Mouse (Mus musculus) kidney, embryonic 16.5 days (tissue): ENCODE measurements at regions not wholly inside any gene's neighbourhood (a gene's known extent, or its start where the extent isn't known, plus 50 kb on each side); places are given as distances from the start of the nearest gene placed in this dataset.
A peak's percentile ranks its signal among the peaks of the same experiment; 100 is the strongest.

Experiments used
- ATAC-seq: fragments of 200-750 bp; cut with Nextera tagmentation; 2 replicates; pipeline ENCODE4 v1.8.0; 2017; ENCODE audit warnings: moderate TSS enrichment; ENCODE audit not compliant: low FRiP score, low TSS enrichment
- H3K27ac ChIP-seq: fragments of 300-500 bp; sonication (generic); 2 replicates; pipeline ENCODE4 v1.5.1; 2014; ENCODE audit warnings: low read length
- H3K27me3 ChIP-seq: fragments of 300-500 bp; sonication (generic); 2 replicates; pipeline ENCODE4 v1.6.1; 2014; ENCODE audit warnings: low read length, control low read depth, mixed read lengths; ENCODE audit not compliant: insufficient read depth
- H3K36me3 ChIP-seq: fragments of 300-500 bp; sonication (generic); 2 replicates; pipeline ENCODE4 v1.6.1; 2014; ENCODE audit warnings: low read length, control low read depth, mixed read lengths; ENCODE audit not compliant: insufficient read depth
- H3K4me1 ChIP-seq: fragments of 300-500 bp; sonication (generic); 2 replicates; pipeline ENCODE4 v1.6.1; 2014; ENCODE audit warnings: low read length, control low read depth, mixed read lengths; ENCODE audit not compliant: insufficient read depth
- H3K4me2 ChIP-seq: fragments of 300-500 bp; sonication (generic); replicated peaks from 2 replicates; pipeline ENCODE4 v1.6.1; 2014; ENCODE audit warnings: low read depth, low read length
- H3K4me3 ChIP-seq: fragments of 300-500 bp; sonication (generic); 2 replicates; pipeline ENCODE4 v1.5.1; 2014; ENCODE audit warnings: mild to moderate bottlenecking, low read length
- H3K9ac ChIP-seq: fragments of 300-500 bp; sonication (generic); replicated peaks from 2 replicates; pipeline ENCODE4 v1.6.1; 2014; ENCODE audit warnings: low read length
- H3K9me3 ChIP-seq: fragments of 300-500 bp; sonication (generic); 2 replicates; pipeline ENCODE4 v1.6.1; 2016; ENCODE audit warnings: low read length, control low read depth
- WGBS: fragments of 180-500 bp; shearing (Covaris S2); extraction: QIAGEN DNeasy Blood & Tissue Kit; methylation state at CpG from one replicate; pipeline ENCODE4 v1.1.7; 2014; 5-methylcytosine and 5-hydroxymethylcytosine counted together

DNA sequence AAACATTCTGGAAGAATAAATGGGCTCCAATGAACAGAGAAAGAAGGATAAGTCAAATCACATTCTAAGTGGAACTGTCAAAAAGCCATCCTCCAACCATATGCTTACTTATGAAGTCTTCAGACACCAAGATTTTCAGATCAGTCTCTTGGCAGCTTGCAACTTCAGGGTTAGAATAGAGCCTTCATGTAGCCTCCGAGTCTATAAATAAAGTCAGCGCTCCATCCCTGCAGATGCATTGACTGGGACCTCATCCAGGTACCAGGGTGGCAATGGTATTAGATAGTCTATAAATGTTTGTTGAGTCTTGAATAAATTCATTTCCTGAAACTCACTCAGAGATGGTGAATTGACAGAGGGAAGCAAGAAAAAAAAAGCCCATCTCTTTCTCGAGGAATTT lies 107.2 kb upstream of the Eepd1 start:
- Histone ChIP-seq H3K4me2 (no peak overlapping the region), H3K4me3 (no peak overlapping the region), H3K36me3 (no peaks in the 10 kb centered on the region), H3K27ac (no peak overlapping the region), H3K4me1 (no peaks in the 10 kb centered on the region), H3K27me3 (no peaks in the 10 kb centered on the region), H3K9ac (no peak overlapping the region), H3K9me3 (no peaks in the 10 kb centered on the region)
- no peak for ATAC-seq
- WGBS = 91% methylated on average over 3 of the region's 3 CpGs

DNA sequence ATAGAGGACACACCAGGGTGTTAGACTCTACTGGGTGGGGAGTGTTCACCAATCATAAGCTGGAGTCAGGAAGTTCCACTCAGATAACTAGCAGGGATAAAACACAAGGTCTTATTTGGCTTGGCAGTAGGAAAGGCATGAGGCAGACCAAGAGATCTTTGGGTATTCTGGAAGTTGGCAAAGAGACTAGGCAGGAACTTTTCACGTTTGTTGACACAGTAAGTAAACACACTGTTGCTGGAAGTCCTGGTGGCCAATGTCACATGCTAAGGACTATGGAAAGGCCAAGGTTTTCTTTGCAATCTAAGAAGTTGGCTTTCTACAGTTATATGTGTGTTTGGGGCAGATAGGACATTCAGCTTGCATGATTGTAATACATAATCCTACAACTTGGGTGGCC lies 105.1 kb upstream of the Eepd1 start:
- WGBS = 57% methylated on average over 1 of the region's 1 CpGs
- H3K36me3 ChIP-seq = no peaks in the 10 kb centered on the region
- no peak overlapping the region for H3K4me3 ChIP-seq
- no peaks in the 10 kb centered on the region for H3K4me1 ChIP-seq
- H3K9ac ChIP-seq = no peak overlapping the region
- no peak overlapping the region for H3K27ac ChIP-seq
- no peaks in the 10 kb centered on the region for H3K9me3 ChIP-seq
- no peak for ATAC-seq
- H3K4me2 ChIP-seq = no peak overlapping the region
- no peaks in the 10 kb centered on the region for H3K27me3 ChIP-seq

DNA sequence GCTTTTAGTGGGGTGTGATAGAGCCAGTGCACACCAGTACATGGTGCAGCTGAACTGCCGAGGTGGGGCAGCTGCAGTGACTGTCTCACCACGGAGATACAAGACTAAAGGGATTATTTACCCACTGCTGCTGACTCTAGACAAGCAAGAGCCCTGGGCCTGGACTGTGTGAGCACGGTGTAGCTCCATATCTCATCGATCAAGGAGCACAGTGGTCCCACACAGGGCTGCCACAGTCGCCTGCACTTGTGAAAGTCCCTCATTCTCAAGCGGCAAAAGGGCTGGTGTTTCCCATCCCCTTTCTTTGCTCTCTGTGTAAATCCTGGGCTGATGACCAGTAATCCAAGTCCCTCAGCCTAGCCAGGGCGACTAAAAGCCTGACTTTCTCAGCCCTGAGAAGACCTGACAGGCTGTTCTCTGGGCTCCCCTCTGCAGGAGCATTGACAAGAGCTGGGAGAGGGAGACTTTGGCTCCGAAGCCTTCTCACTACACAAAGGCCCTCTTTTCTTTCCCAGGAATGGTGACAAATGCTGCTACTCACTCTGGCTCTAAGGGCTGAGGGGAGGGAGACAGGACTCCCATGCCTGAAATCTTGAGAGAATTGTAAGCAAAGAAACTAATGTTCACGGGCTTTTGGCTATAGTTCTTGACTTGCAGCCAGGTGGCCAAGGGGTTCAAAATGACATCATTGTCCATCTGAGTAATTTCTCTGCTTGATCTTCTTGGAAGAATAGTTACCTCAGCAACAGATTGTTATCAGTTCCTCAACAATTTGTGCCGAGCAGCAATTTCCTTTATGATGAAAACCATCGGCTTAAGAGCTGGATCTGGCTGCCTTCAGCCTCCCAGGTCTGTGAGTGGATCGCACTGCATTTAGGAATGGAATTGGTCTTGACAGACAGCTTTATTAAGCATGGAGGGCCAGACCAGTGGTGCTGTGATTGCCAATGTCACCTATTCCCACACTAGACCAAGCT lies 103.3 kb upstream of the Eepd1 start:
- Histone ChIP-seq H3K27me3 (no peaks in the 10 kb centered on the region), H3K27ac (no peak overlapping the region), H3K4me1 (no peaks in the 10 kb centered on the region), H3K4me3 (no peak overlapping the region), H3K4me2 (no peak overlapping the region), H3K9ac (no peak overlapping the region), H3K9me3 (no peaks in the 10 kb centered on the region), H3K36me3 (no peaks in the 10 kb centered on the region)
- WGBS = 49% methylated on average over 12 of the region's 12 CpGs
- peak; percentile 23; the same call in 1 of the 2 replicates for ATAC-seq

DNA sequence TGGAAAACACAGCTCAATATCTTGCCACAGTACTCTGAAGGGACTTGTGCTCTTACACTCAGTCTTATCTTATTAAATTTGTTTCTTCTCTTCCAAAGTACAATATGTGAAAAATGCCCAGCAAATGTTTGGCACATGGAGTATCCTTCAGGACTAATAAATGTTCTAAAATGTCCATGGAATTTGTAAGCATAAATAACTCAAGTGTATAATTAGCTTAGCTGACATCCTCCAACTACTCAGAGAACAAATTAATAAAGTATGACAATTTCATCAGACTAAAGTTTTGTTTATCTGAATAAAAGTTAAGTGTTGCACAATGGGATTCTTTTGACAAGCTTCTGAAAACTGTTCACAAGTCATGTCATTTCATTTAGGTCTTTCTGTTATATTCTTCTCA lies 96.0 kb upstream of the Eepd1 start:
- Histone ChIP-seq H3K4me2 (no peak overlapping the region), H3K4me3 (no peak overlapping the region), H3K27ac (no peak overlapping the region), H3K4me1 (no peaks in the 10 kb centered on the region), H3K27me3 (no peaks in the 10 kb centered on the region), H3K9ac (no peak overlapping the region), H3K9me3 (no peaks in the 10 kb centered on the region), H3K36me3 (no peaks in the 10 kb centered on the region)
- ATAC-seq = no peak

DNA sequence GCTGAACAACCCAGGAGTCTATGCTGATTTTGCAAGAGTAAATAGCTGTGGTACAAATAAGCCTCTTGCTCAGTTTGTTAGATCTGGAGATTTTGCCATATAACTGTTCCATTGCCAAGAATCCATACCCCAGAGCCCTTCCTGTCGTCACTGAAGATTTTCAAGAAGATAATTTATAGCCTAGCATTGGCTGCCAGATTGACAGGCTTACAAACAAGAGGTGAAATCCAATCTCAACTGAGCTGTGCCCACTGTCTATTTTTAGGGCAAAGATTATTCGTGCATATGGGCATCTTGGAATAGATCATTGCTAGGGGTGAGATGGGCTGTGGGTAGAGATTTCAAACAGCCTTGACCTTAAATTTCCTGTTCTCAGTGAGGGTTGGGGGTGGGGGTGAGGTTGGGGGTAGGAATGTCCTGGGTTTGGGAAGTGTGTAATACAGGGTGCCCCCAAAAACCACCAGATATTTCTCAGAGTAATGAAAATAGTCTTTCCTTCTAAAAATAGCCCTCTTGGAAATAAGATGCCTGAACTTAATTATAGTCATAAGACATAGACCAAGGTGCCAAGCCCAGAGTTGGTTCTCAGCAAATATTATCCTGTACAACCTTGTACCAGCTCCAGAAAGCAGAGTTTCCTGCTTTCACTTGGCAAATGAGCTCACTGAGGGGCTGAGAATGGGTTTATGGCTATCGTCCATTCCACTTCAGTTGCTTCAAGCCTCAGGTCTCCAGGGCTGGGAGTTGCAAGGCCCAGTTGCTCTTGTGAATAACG lies 93.3 kb upstream of the Eepd1 start:
- Histone ChIP-seq H3K4me2 (no peak overlapping the region), H3K4me3 (no peak overlapping the region), H3K27ac (no peak overlapping the region), H3K4me1 (no peaks in the 10 kb centered on the region), H3K27me3 (no peaks in the 10 kb centered on the region), H3K36me3 (no peaks in the 10 kb centered on the region), H3K9ac (no peak overlapping the region), H3K9me3 (no peaks in the 10 kb centered on the region)
- WGBS = 58% methylated on average over 4 of the region's 4 CpGs
- ATAC-seq = no peak

DNA sequence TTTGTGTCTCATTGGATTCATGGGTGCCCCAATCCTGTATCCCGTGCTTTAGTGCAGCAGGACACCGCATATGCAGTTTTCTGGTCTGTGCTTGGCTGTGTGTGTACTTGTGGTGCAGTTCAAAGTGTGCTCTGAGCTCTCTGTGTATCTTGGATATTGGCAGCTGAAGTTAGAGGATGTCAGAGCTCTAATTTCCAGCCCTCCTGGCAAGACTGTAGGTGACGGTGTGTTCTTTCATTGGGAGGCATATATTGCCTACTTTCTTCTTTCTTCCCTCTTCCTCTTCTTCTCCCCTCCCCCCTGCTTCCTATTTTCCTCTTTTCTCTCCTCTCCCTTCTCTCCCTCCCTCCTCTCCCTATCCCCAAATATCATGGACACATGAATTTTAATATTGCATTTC lies 92.0 kb upstream of the Eepd1 start:
- Histone ChIP-seq H3K9me3 (no peaks in the 10 kb centered on the region), H3K4me1 (no peaks in the 10 kb centered on the region), H3K4me2 (no peak overlapping the region), H3K27ac (no peak overlapping the region), H3K27me3 (no peaks in the 10 kb centered on the region), H3K36me3 (no peaks in the 10 kb centered on the region), H3K9ac (no peak overlapping the region), H3K4me3 (no peak overlapping the region)
- ATAC-seq = no peak
- WGBS = 78% methylated on average over 3 of the region's 3 CpGs

DNA sequence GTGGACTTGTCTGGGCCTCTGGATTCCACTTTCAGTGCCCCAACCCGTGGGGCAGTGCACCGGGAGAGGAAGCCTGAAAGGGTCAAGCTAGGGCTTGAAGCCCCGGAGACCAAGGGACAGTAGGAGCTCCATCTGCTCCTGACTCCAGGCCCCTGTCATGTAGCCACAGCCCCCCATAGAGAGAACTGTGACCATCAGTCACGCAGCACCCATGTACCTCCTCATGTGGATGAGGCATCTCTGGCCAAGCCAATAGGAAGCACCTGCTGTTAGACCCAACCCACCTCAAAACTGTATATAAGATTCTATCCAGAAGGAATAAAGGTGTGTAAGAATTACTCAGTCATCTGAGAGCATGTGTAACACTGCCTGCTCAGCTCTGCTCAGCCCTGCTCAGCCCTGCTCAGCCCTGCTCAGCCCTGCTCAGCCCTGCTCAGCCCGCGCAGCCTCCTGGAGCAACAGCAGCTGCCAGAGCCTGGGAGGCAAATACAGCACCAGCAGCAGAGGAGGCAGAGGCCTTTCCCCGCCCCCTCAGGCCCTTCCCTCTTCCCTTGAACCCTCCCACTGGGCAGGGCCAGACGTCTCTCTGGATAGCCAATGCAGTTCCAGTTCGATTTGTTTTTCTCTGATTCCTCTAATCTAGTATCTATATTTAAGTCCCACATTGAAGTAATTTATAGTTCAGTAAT lies 80.6 kb upstream of the Eepd1 start:
- Histone ChIP-seq H3K36me3 (no peaks in the 10 kb centered on the region), H3K4me2 (0 out of 2 replicates have a peak overlapping the region, but pooled peaks have one; percentile 19), H3K27ac (no peak overlapping the region), H3K4me3 (no peak overlapping the region), H3K9ac (no peak overlapping the region), H3K9me3 (no peaks in the 10 kb centered on the region), H3K4me1 (no peaks in the 10 kb centered on the region; the same call in 1 of the 2 replicates), H3K27me3 (no peaks in the 10 kb centered on the region)
- WGBS = 34% methylated on average over 9 of the region's 9 CpGs
- ATAC-seq = peak; percentile 97

DNA sequence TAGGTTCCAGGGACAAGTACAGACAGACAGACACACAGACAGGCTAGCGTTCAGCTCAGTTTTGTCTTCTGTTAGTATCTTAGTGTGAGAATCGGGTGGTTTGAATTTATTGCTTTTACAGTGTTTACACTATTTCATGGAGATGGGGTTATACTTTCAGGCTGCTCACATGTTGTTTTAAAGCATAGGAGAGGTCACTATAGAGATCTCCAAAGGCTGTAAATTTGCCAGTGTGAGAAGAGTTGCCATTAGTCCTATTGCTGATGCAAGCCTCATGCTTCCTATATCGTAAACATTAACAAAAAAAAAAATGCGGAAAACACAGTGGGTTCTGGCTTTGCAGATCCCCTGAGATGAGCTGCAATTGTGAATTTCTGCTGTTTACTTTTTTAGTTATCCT lies 75.5 kb upstream of the Eepd1 start:
- Histone ChIP-seq H3K4me1 (peaks cover 4% of the 10 kb centered on the region), H3K27me3 (no peaks in the 10 kb centered on the region), H3K4me3 (no peak overlapping the region), H3K9ac (no peak overlapping the region), H3K27ac (no peak overlapping the region), H3K9me3 (no peaks in the 10 kb centered on the region), H3K4me2 (no peak overlapping the region), H3K36me3 (no peaks in the 10 kb centered on the region)
- ATAC-seq = peak; percentile 70; the same call in 1 of the 2 replicates
- 54% methylated on average over 4 of the region's 4 CpGs for WGBS

DNA sequence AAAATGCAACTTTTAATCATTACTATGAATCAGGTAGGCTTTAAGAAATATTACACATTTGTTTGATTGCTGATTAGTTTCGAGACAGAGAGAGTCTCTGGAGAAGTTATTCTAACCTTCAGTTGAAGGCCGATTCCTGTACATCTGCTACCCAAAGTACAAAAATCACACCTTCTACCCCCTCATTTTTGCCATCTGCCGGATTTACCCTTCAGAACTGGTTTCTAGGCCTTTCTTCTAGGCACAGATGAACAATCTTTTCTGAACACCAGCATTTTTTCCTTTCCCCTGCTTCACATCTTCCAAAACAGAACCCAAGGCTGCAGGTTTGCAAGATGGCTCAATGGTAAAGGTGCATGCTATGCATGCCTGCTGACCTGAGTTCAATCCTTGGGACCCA lies 72.8 kb upstream of the Eepd1 start:
- Histone ChIP-seq H3K27ac (no peak overlapping the region), H3K27me3 (no peaks in the 10 kb centered on the region), H3K9ac (no peak overlapping the region), H3K36me3 (no peaks in the 10 kb centered on the region), H3K9me3 (no peaks in the 10 kb centered on the region), H3K4me2 (no peak overlapping the region), H3K4me1 (peaks cover 4% of the 10 kb centered on the region), H3K4me3 (no peak overlapping the region)
- no peak for ATAC-seq
- WGBS = 88% methylated on average over 3 of the region's 3 CpGs
